Mouse (Mus musculus) large intestine, adult 2 months (tissue): ENCODE results near the gene Tmem102. TPM values are rescaled to one million over a fixed set of nuclear protein-coding genes. Genes with fewer than 3 reads are reported as not detected.

Experiments used
- DNase-seq: peaks from one replicate; pipeline ENCODE4 v3.0.0-alpha.2; 2012; ENCODE audit warnings: low read depth, low spot score
- WGBS: fragments of 180-500 bp; shearing (Covaris S2); methylation state at CpG from one replicate; pipeline ENCODE4 v1.1.7; 2018; 5-methylcytosine and 5-hydroxymethylcytosine counted together
- polyA plus RNA-seq: library from polyadenylated mRNA; depleted of rRNA; stranded (reverse); fragments of >200 nt; gene quantifications from 2 replicates; pipeline ENCODE4 v1.2.3, GENCODE M21; 2012

The Tmem102 gene
- polyA plus RNA-seq, 1 experiment = 38.7 TPM

DNA sequence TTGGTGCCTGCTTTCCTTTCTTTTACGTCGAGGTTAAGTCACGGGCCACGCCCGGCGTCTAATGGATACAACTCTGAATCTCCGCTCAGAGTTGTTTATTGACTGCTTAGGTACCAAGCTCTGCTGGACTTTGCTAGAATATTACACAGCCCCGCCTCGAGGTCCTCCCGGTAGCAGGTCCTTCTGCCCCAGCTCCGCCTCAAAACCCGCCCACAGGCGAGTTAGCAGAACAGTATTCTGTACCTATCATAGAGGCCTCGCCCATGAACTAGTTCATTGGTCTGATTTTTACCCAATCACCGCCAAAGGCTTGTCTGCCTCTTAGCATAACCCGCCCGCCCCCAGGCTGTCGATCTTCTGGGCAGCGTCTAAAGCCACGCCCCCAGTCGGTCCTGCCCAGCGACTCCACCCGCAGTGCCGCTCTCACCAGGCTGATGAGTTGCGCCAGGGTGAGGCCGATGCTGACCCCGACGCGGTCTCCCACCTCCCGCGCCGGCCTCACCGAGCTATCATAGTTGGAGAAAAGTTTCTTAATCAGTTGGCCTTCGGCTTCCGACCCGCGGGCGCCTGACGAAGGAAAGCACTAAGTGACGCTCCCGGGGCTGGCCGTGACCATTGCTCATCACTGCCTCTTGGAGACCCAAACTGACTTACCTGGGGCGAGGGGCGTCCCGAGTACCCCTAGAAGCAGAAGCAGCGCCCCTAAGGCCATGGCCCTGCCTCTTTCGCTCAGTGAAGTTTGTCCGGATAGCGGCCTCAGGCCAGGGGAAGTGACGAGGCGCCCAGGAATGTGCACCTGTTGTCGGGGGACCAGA is 10.0 kb downstream of the Tmem102 start, which contains the start of gene Chrnb1:
Gene Chrnb1 (minus strand): TSS at position 776 of the 815 bp plus-strand sequence.
- DNase-seq = peak; percentile 99
- WGBS = under 1% methylated on average over 52 of the region's 52 CpGs

GRCm38 (mm10) chr11:69793429-69793828 is 12.0 kb downstream of the Tmem102 start:
- 79% methylated on average over 5 of the region's 5 CpGs for WGBS
- DNase-seq = no peak

DNA sequence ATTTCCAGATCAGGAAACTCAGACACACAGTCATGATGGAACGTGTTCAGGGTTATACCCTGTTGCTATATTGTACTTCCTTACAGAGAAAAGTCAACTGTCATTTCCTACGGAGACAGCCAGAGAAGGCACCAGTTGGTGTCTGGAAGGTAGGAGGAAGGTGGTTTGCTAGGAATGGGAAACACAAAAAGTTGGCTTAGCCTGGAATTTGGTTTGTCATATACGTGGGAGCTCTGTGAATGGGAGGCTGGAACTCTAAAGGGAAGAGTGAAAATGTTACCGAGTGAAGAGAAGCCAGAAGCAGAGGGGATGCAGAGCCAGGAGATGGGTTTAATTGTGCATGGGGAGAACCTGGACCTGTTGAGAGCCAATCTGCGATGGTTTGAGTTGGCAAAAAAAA is 14.0 kb downstream of the Tmem102 start:
- 76% methylated on average over 5 of the region's 5 CpGs for WGBS
- DNase-seq = no peak

- WGBS = 60% methylated on average over 5 of the region's 5 CpGs
- DNase-seq = no peak
These were observed 16.0 kb downstream of the Tmem102 start for GRCm38 (mm10) chr11:69789431-69789830.

DNA sequence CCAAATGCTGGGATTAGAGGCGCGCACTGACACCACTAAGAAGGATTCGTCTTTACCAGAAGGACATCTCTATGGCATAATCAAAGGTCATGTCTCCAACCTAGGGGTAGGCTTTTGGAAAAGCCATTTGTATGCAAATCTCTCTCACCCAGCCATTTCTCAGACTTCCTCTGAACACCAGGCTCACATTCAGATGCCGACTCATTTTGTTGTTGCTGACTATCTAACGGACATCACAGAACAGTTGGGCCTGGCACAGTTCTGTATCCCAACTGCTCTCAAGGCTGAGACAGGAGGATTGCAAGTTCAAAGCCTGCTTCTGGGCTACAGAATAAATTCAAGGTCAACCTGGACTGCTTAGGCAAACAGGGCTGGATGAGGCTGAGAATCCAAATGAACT is 18.1 kb downstream of the Tmem102 start:
- WGBS = 92% methylated on average over 5 of the region's 5 CpGs
- DNase-seq = no peak

DNA sequence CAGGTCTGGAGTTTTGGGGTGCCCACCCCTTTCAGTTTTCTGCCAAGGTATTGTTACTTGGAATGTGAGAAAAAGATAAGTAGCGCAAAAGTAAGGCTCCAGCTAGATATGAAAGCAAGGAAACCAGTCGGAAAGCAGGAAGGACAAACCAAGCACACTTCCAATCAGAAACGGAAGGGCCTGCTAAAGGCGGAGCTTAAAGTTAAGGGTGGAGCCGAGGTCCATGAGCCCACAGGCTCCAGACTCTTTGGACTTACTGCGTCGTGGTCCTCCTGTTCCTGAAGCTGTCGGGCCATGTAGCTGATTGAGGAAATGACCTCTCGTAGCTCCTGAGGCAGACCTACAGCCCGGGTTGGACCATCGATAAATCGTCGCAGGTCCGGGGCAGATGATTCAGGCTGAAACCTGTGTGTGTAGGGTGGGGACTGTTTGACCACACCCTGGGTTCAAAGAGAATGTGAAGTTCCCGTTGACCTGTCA is 20.6 kb downstream of the Tmem102 start:
- DNase-seq = peak; percentile 78
- 12% methylated on average over 15 of the region's 15 CpGs for WGBS

DNA sequence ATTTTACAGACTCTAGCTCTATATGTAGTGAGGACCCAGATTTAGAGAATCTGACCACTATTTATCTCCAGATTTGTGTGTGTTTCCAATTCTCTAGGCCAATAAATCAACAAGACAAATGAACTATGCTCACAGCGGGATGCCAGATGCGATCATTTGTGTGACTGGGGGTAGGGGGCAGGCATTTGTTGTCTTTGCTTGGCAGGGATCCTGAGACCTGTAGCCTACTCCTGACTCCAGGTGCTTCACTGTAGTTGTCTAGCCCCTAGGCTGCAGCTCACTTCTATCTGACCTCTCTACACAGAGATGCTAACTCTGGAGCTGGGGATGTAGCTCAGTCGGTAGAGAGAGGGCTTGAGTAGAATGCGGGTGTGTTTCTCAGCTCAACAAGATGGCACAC is 23.6 kb downstream of the Tmem102 start:
- no peak for DNase-seq
- whole genome bisulfite sequencing = 34% methylated on average over 4 of the region's 4 CpGs

GRCm38 (mm10) chr11:69778985-69779384 is 26.4 kb downstream of the Tmem102 start:
- whole genome bisulfite sequencing = 77% methylated on average over 7 of the region's 7 CpGs
- DNase-seq = no peak

GRCm38 (mm10) chr11:69778258-69778982 is 27.0 kb downstream of the Tmem102 start:
- WGBS = 65% methylated on average over 23 of the region's 23 CpGs
- DNase-seq = no peak

DNA sequence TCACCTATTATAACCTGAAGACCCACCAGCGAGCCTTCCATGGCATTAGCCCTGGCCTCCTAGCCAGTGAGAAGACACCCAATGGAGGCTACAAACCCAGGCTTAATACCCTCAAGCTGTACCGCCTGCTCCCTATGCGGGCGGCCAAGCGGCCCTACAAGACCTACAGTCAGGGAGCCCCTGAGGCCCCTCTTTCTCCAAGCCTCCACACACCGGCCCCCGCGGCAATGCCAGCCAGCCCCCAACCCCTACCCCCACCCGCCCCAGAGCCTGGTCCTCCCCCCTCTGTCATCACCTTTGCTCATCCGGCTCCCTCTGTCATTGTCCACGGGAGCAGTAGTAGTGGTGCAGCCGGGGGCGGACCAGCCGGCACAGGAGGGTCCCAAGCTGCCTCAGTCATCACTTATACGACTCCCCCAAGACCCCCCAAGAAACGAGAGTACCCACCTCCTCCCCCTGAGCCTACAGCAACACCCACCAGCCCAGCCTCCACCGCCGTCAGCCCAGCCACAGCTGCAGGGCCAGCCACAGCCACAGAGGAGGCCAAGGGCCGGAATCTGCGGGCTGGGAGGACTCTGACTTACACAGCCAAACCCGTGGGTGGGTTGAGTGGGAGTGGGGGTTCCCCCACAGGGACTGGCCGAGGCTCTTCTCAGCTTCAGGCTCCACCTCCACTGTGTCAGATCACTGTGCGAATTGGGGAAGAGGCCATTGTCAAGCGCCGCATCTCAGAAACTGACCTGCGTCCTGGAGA is 27.7 kb downstream of the Tmem102 start:
- no peak for DNase-seq
- 79% methylated on average over 26 of the region's 26 CpGs for WGBS

GRCm38 (mm10) chr11:69776488-69776887 is 28.9 kb downstream of the Tmem102 start:
- WGBS = 87% methylated on average over 20 of the region's 20 CpGs

DNA sequence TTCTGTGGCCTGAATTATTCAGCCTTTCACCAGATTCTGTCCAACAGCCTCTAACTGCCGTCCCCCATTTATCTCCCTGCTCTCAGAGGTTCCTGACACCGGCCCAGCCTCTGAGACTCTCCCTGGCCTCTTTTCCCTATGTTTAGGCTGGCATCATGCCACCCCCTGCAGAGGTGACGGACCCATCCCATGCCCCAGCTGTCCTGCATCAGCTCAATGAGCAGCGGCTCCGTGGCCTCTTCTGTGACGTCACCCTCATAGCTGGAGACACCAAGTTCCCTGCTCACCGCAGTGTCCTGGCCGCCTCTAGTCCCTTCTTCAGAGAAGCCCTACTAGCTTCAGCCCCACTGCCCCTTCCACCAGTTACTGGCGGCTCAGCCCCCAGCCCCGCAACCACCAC is 29.7 kb downstream of the Tmem102 start:
- no peak for DNase-seq
- 75% methylated on average over 10 of the region's 10 CpGs for WGBS

More at GRCm38 (mm10) chr11:69776488-69776887, 28.9 kb downstream of the Tmem102 start:
- DNase-seq = no peak

DNA sequence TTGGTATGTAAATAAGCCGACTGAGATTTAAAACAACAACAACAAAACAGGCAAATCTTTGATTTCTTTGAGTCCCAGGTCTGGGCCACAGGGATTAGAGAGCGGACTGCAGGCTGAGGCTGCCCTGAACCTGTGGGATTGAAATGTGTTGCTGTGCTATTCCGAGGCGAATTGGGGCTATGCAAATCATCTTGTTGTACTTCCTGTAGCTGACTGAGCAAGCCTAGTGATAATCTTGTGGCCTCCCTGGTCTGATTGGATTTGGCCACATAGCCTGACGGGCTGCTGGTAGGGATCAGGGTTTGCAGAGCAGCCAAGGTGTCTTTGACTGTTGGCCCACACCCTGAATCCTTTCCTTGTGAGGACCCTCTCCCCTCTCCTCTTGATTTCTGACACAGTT is 30.5 kb downstream of the Tmem102 start:
- DNase-seq = no peak
- WGBS = 56% methylated on average over 5 of the region's 5 CpGs

- no peak for DNase-seq
- 70% methylated on average over 4 of the region's 4 CpGs for WGBS
These were observed 37.9 kb downstream of the Tmem102 start for GRCm38 (mm10) chr11:69767625-69767909.

DNA sequence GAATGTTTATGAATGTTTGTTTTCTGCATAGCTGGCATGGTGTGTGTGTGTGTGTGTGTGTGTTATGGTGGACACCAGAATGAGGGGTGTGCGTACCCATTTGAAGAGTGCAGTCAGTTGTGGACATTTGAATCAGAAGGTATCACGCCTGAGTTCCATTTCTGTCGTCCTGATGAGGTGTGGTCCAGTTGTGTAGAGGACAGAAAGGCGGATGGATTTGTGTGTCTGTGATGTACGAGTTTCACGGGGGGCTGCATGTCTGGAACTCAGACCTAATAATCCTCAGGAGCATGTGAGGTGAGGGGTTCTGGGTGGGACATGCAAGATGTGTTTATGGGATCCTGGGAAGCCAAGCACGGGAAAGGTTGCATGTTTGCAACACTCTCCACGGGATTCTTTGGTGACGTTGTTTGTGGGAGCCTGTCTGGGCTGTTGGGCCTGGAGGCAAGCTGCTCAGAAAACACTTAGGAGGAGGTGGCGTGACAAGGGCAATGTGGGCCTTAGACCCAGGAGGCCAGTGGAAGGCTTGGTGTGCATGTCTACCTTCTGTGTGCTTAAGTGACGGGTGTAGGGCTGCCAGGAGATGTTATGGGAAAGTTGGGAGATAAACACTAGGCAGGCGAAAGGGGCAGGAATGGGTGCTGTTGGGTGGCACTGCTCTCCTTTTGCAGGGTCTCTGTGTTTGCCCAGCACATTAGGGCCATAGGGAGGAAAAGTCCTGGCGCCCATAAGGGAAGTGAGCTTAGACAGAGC is 38.4 kb downstream of the Tmem102 start:
- DNase-seq = no peak

DNA sequence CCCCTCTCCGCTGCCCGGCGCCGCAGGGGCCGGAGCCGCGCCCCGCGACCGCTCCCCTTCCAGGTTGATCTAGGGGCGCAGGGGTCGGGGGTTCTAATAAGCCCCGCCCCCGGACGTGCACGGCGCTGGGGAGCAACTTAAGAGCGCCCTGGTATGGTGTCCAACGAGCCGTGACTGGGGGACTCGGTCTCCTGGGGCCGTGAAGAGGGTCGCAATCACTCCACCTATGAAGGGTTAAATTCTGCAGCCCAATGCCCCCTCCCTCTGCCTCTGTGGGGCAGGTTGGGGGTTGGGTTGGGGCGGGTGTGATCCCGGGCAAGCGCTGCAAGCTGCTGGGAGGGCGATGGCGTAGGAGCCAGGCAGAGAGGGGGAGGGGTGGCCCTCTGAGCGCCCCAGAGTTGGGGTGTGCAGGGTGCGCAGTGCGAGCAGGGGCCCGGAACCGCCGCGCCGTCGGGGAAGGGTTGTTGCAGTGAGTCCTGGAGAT is 39.3 kb downstream of the Tmem102 start:
- DNase-seq = no peak
- under 1% methylated on average over 35 of the region's 37 CpGs for WGBS

More for the DNA sequence above, 38.4 kb downstream of the Tmem102 start:
- 58% methylated on average over 13 of the region's 13 CpGs for WGBS

DNA sequence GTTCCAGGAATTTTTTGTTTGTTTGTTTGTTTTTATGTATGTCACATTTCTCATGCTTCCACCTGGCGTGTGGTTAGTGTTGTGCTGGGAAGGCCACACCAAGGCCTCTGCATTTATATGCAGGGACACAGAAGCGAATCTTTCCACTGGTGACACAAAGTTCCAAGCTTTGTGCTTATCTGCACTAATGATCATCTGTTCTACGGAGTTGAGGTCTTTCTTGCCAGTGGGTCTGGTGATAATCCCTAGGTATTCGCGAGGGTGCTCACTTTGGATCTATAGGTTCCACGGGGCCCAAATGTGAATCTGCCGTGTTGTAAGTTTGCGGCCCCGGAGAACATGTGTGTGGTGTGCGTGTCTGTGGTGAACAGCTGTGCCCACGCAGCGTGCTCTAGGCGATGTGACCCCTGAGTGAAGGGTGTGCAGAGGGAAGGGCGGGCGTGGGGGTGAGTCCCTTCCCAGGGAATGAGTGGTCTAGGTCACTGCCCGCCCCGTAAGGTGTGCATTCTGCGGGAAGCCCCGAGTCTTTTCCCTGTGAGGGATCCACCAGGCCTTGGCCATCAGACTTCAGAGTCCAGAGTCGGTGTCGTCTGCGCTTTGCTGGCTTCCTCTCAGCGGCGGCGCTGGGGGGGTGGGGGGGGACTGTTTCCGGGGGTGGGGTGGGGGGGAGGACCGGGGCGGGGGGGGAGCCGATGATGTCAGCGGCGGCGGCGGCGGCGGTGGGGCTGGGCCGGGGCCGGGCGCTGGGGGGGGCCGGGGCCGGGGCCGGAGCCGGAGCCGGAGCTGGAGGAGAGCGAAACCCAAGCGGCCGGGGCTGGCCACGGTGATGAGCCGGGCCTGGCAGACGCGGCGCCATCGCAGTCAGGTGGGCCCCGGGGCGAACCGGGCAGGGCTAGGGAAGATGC is 40.0 kb downstream of the Tmem102 start, which contains the start of gene Zbtb4:
Gene Zbtb4 (plus strand): TSS at position 692 of the 905 bp plus-strand sequence.
- no peak for DNase-seq
- WGBS = 22% methylated on average over 42 of the region's 55 CpGs

GRCm38 (mm10) chr11:69763551-69763950 is 41.9 kb downstream of the Tmem102 start:
- WGBS = 80% methylated on average over 7 of the region's 7 CpGs
- DNase-seq = no peak
